Mouse (Mus musculus) megakaryocyte, embryonic 14.5 days (primary cell): ENCODE measurements at regions not wholly inside any gene's neighbourhood (a gene's known extent, or its start where the extent isn't known, plus 50 kb on each side); places are given as distances from the start of the nearest gene placed in this dataset.

Source experiments
- FLI1 ChIP-seq: IDR thresholded peaks from 2 replicates; pipeline ENCODE4 v1.6.1; 2012; ENCODE audit warnings: low read length, inconsistent platforms, mixed read lengths
- GATA1 ChIP-seq: IDR thresholded peaks from 3 replicates; pipeline ENCODE4 v1.6.1; 2012; ENCODE audit warnings: mixed read lengths, low read length, inconsistent platforms, borderline replicate concordance

DNA sequence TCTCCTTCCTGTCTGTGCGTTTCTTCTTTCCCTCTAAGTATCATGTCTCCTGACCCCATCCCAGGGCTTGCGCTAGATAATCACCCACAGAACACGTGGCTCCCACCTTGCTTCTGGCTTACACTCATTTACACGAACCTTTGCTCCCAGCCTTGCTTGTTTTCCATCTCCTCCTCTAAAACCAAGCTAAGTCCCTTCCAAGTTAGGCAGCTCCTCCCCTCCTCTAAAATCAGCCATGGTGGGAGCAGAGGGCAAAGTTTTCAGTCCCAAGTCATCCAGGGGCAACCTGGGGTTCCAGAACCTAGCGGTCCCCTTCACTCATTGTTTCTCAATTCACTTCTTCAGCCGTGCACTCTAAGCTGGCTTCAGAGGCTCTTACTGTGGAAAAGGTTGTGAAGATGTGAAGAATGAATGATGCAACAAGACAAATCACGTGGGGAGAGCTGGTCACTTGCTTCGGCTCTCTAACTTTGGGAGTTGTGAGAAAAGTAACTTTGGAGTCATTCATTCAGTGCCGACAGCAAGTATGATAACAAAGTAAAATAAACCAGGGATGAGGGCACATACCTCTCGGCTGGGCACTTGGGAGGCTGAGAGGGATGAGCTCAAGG, 179.9 kb upstream of the Rreb1 start:
- TF ChIP-seq GATA1, result no peak
- no peak for TF ChIP-seq FLI1
